Mouse (Mus musculus) lung, postnatal 0 days (tissue): Measurements from ENCODE around the gene 1700025F22Rik. TPM values are rescaled to one million over a fixed set of nuclear protein-coding genes. Genes with fewer than 3 reads are reported as not detected.
"Not testable (repeated sequence)": the region's sequence is repeated elsewhere in the genome, so short reads cannot be mapped to it uniquely, and the experiment has no call there.

Experiments used
- ATAC-seq: fragments of 200-750 bp; cut with Nextera tagmentation; 2 replicates; pipeline ENCODE4 v1.8.0; 2017; ENCODE audit warnings: moderate library complexity
- DNase-seq: peaks from one replicate; pipeline ENCODE4 v3.0.0-alpha.2; 2016; ENCODE audit warnings: low spot score
- H3K27ac ChIP-seq: fragments of 300-500 bp; sonication (generic); 2 replicates; pipeline ENCODE4 v1.5.1; 2014; ENCODE audit warnings: antibody characterized with exemption, mild to moderate bottlenecking, low read length, mixed read lengths
- H3K27me3 ChIP-seq: fragments of 300-500 bp; sonication (generic); replicated peaks from 2 replicates; pipeline ENCODE4 v1.6.1; 2014; ENCODE audit warnings: low read length, mixed read lengths; ENCODE audit not compliant: insufficient read depth
- H3K36me3 ChIP-seq: fragments of 300-500 bp; sonication (generic); 2 replicates; pipeline ENCODE4 v1.6.1; 2014; ENCODE audit warnings: low read length, mixed read lengths; ENCODE audit not compliant: insufficient read depth
- H3K4me1 ChIP-seq: fragments of 300-500 bp; sonication (generic); 2 replicates; pipeline ENCODE4 v1.6.1; 2014; ENCODE audit warnings: antibody characterized with exemption, low read depth, low read length, mixed read lengths; ENCODE audit not compliant: insufficient read depth
- H3K4me2 ChIP-seq: fragments of 300-500 bp; sonication (generic); replicated peaks from 2 replicates; pipeline ENCODE4 v1.6.1; 2014; ENCODE audit warnings: low read depth, mild to moderate bottlenecking, low read length, moderate library complexity, mixed read lengths
- H3K4me3 ChIP-seq: fragments of 300-500 bp; sonication (generic); 2 replicates; pipeline ENCODE4 v1.5.1; 2014; ENCODE audit warnings: low read depth, low read length
- H3K9ac ChIP-seq: fragments of 300-500 bp; sonication (generic); replicated peaks from 2 replicates; pipeline ENCODE4 v1.6.1; 2014; ENCODE audit warnings: low read depth, mild to moderate bottlenecking
- H3K9me3 ChIP-seq: fragments of 300-500 bp; sonication (generic); 2 replicates; pipeline ENCODE4 v1.6.1; 2016; ENCODE audit warnings: low read length, mixed read lengths
- CTCF ChIP-seq: IDR thresholded peaks from 2 replicates; pipeline ENCODE4 v1.5.1; 2016; ENCODE audit warnings: antibody characterized with exemption, mild to moderate bottlenecking
- EP300 ChIP-seq: IDR thresholded peaks from 2 replicates; pipeline ENCODE4 v1.6.1; 2016; ENCODE audit warnings: antibody characterized with exemption, mild to moderate bottlenecking, control low read depth
- WGBS: fragments of 180-500 bp; shearing (Covaris S2); extraction: QIAGEN DNeasy Blood & Tissue Kit; methylation state at CpG from one replicate; pipeline ENCODE4 v1.1.7; 2014; 5-methylcytosine and 5-hydroxymethylcytosine counted together
- polyA plus RNA-seq: library from polyadenylated mRNA; unstranded; fragments of >200 nt; fragmentation: Nextera tagmentation; extraction: Ambion mirVana; gene quantifications from 2 replicates; pipeline ENCODE4 v1.2.1, GENCODE M21; 2015

The 1700025F22Rik gene
- polyA plus RNA-seq, 1 experiment from 2014 or later, result not detected

- H3K9ac ChIP-seq, result no peak overlapping the region
- ATAC-seq (no peak), DNase-seq (no peak)
- H3K27me3 ChIP-seq, result no peaks in the 10 kb centered on the region
- WGBS, result 79% methylated on average over 2 of the region's 2 CpGs
- TF ChIP-seq CTCF, result no peak
- no peak for TF ChIP-seq EP300
- no peaks in the 10 kb centered on the region for H3K4me1 ChIP-seq
- no peak overlapping the region for H3K27ac ChIP-seq
- no peak overlapping the region for H3K4me3 ChIP-seq
- H3K36me3 ChIP-seq, result no peaks in the 10 kb centered on the region
- no peaks in the 10 kb centered on the region for H3K9me3 ChIP-seq
- H3K4me2 ChIP-seq, result no peak overlapping the region
Observed at GRCm38 (mm10) chr19:11134852-11135251, 30.3 kb downstream of the 1700025F22Rik start.

GRCm38 (mm10) chr19:11130776-11131175 is 34.3 kb downstream of the 1700025F22Rik start, which contains the start of gene 1700017D01Rik:
Gene 1700017D01Rik, minus strand, starts transcription at chr19:11130876.
- not testable (repeated sequence) for DNase-seq, H3K4me3 ChIP-seq, H3K9me3 ChIP-seq, ATAC-seq, H3K4me1 ChIP-seq, H3K9ac ChIP-seq, H3K4me2 ChIP-seq, H3K27ac ChIP-seq, H3K27me3 ChIP-seq, H3K36me3 ChIP-seq
- 77% methylated on average over 8 of the region's 8 CpGs for WGBS

- H3K27me3 ChIP-seq, result no peaks in the 10 kb centered on the region
- no peak overlapping the region for H3K4me3 ChIP-seq
- no peak for DNase-seq
- WGBS, result 80% methylated on average over 1 of the region's 1 CpGs
- H3K9ac ChIP-seq, result no peak overlapping the region
- ATAC-seq, result no peak
- H3K27ac ChIP-seq, result no peak overlapping the region
- no peaks in the 10 kb centered on the region for H3K36me3 ChIP-seq
- TF ChIP-seq CTCF (no peak), EP300 (no peak)
- no peaks in the 10 kb centered on the region for H3K9me3 ChIP-seq
- H3K4me2 ChIP-seq, result no peak overlapping the region
- H3K4me1 ChIP-seq, result no peaks in the 10 kb centered on the region
Observed at GRCm38 (mm10) chr19:11129702-11130101, 35.4 kb downstream of the 1700025F22Rik start.

GRCm38 (mm10) chr19:11121016-11121420 is 44.1 kb downstream of the 1700025F22Rik start:
- Histone ChIP-seq H3K4me3 (peak overlapping the region; percentile 29), H3K4me2 (peak overlapping the region; percentile 35)
- under 1% methylated on average over 7 of the region's 38 CpGs for WGBS
- not testable (repeated sequence) for H3K4me1 ChIP-seq, H3K27me3 ChIP-seq, H3K9ac ChIP-seq, H3K36me3 ChIP-seq, H3K9me3 ChIP-seq, H3K27ac ChIP-seq
- DNase-seq, result peak; percentile 11
- ATAC-seq, result peak; percentile 99

- no peak overlapping the region for H3K4me2 ChIP-seq
- DNase-seq, result peak; percentile 54
- no peaks in the 10 kb centered on the region for H3K4me1 ChIP-seq
- H3K27me3 ChIP-seq, result no peaks in the 10 kb centered on the region
- H3K27ac ChIP-seq, result no peak overlapping the region
- H3K9me3 ChIP-seq, result no peaks in the 10 kb centered on the region
- WGBS, result 78% methylated on average over 2 of the region's 2 CpGs
- no peak for ATAC-seq
- H3K4me3 ChIP-seq, result no peak overlapping the region
- H3K9ac ChIP-seq, result no peak overlapping the region
- no peaks in the 10 kb centered on the region for H3K36me3 ChIP-seq
- TF ChIP-seq CTCF, result no peak
- TF ChIP-seq EP300, result no peak; the same call in 1 of the 2 replicates
Observed at GRCm38 (mm10) chr19:11119338-11119737, 45.8 kb downstream of the 1700025F22Rik start.

- ATAC-seq, result peak; percentile 84
- no peaks in the 10 kb centered on the region for H3K36me3 ChIP-seq
- peak; percentile 81 for DNase-seq
- TF ChIP-seq CTCF (no peak), EP300 (peak; percentile 50; the same call in 1 of the 2 replicates)
- H3K4me2 ChIP-seq, result no peak overlapping the region
- H3K4me1 ChIP-seq, result no peaks in the 10 kb centered on the region
- no peak overlapping the region for H3K27ac ChIP-seq
- no peaks in the 10 kb centered on the region for H3K27me3 ChIP-seq
- H3K9ac ChIP-seq, result no peak overlapping the region
- H3K9me3 ChIP-seq, result no peaks in the 10 kb centered on the region
- WGBS, result 34% methylated on average over 3 of the region's 3 CpGs
- H3K4me3 ChIP-seq, result no peak overlapping the region
Observed at GRCm38 (mm10) chr19:11107746-11108145, 57.4 kb downstream of the 1700025F22Rik start.

GRCm38 (mm10) chr19:11101880-11102279 is 63.2 kb downstream of the 1700025F22Rik start:
- no peak overlapping the region for H3K4me2 ChIP-seq
- H3K27ac ChIP-seq, result no peak overlapping the region
- DNase-seq (no peak), ATAC-seq (no peak)
- no peaks in the 10 kb centered on the region for H3K9me3 ChIP-seq
- H3K4me1 ChIP-seq, result no peaks in the 10 kb centered on the region
- no peaks in the 10 kb centered on the region for H3K27me3 ChIP-seq
- H3K4me3 ChIP-seq, result no peak overlapping the region
- 60% methylated on average over 1 of the region's 1 CpGs for WGBS
- TF ChIP-seq EP300 (no peak), CTCF (no peak)
- H3K36me3 ChIP-seq, result no peaks in the 10 kb centered on the region
- H3K9ac ChIP-seq, result no peak overlapping the region
